Mouse (Mus musculus) neural tube, embryonic 11.5 days (tissue): ENCODE data around the gene Gm49378. TPM values are rescaled to one million over a fixed set of nuclear protein-coding genes. Genes with fewer than 3 reads are reported as not detected.

Experiments used
- polyA plus RNA-seq: library from polyadenylated mRNA; unstranded; fragments of >200 nt; fragmentation: Nextera tagmentation; extraction: Ambion mirVana; gene quantifications from 2 replicates; pipeline ENCODE4 v1.2.1, GENCODE M21; 2014

Gm49378 gene
- polyA plus RNA-seq, 1 experiment from 2014 or later: 1.6 TPM

Other genes with a start within 250 kb of the Gm49378 start
- 33.2 and 36.5 TPM in 2 replicates for gene Dhrs4, start 159.1 kb downstream of the Gm49378 start, polyA plus RNA-seq
- gene Carmil3, start 147.2 kb downstream of the Gm49378 start, polyA plus RNA-seq: 9.4 and 9.5 TPM in 2 replicates
- 0.99 and 1.7 TPM in 2 replicates for gene Cpne6, start 127.5 kb downstream of the Gm49378 start, polyA plus RNA-seq
- gene Nrl, start 112.9 kb downstream of the Gm49378 start, polyA plus RNA-seq: not detected in 2 replicates
- 14.5 and 14.7 TPM in 2 replicates for gene Pck2, start 97.6 kb downstream of the Gm49378 start, polyA plus RNA-seq
- gene Dcaf11, start 77.9 kb downstream of the Gm49378 start, polyA plus RNA-seq: 84.4 and 85.1 TPM in 2 replicates
- 0.80 TPM in 1 of 2 replicates, not detected in the other for gene A730061H03Rik, start 77.5 kb downstream of the Gm49378 start, polyA plus RNA-seq
- 4.7 and 6.8 TPM in 2 replicates for gene Fitm1, start 62.3 kb downstream of the Gm49378 start, polyA plus RNA-seq
- gene Psme1, start 59.8 kb downstream of the Gm49378 start, polyA plus RNA-seq: 112 and 123 TPM in 2 replicates
- gene Emc9, start 52.6 kb downstream of the Gm49378 start, polyA plus RNA-seq: 6.0 and 7.6 TPM in 2 replicates
- gene Psme2, start 46.8 kb downstream of the Gm49378 start, polyA plus RNA-seq: 188 and 218 TPM in 2 replicates
- gene Rnf31, start 46.2 kb downstream of the Gm49378 start, polyA plus RNA-seq: 10.2 and 13.0 TPM in 2 replicates
- gene Irf9, start 34.3 kb downstream of the Gm49378 start, polyA plus RNA-seq: 5.7 and 5.9 TPM in 2 replicates
- 12.0 and 12.4 TPM in 2 replicates for gene Rec8, start 19.9 kb downstream of the Gm49378 start, polyA plus RNA-seq
- gene Ipo4, start 1.9 kb downstream of the Gm49378 start, polyA plus RNA-seq: 99.2 and 104 TPM in 2 replicates
- gene Tm9sf1, start 5.9 kb upstream of the Gm49378 start, polyA plus RNA-seq: 64.2 and 65.8 TPM in 2 replicates
- 0.89 and 0.93 TPM in 2 replicates for gene Tssk4, start 12.3 kb upstream of the Gm49378 start, polyA plus RNA-seq
- 65.5 and 65.7 TPM in 2 replicates for gene Mdp1, start 22.6 kb upstream of the Gm49378 start, polyA plus RNA-seq
- gene Gmpr2, start 34.0 kb upstream of the Gm49378 start, polyA plus RNA-seq: 53.1 and 66.7 TPM in 2 replicates
- gene Nedd8, start 34.2 kb upstream of the Gm49378 start, polyA plus RNA-seq: 573 and 583 TPM in 2 replicates
- gene Tinf2, start 43.9 kb upstream of the Gm49378 start, polyA plus RNA-seq: 50.7 and 61.2 TPM in 2 replicates
- gene Tgm1, start 76.0 kb upstream of the Gm49378 start, polyA plus RNA-seq: 0.37 and 0.57 TPM in 2 replicates
- 26.5 and 29.3 TPM in 2 replicates for gene Rabggta, start 84.4 kb upstream of the Gm49378 start, polyA plus RNA-seq
- gene Dhrs1, start 107.8 kb upstream of the Gm49378 start, polyA plus RNA-seq: 68.6 and 76.8 TPM in 2 replicates
- gene Nop9, start 107.8 kb upstream of the Gm49378 start, polyA plus RNA-seq: 51.9 and 53.8 TPM in 2 replicates
- gene Cideb, start 120.6 kb upstream of the Gm49378 start, polyA plus RNA-seq: 0.32 TPM in 1 of 2 replicates, not detected in the other
- gene Ltb4r2, start 123.5 kb upstream of the Gm49378 start, polyA plus RNA-seq: 0.20 and 0.52 TPM in 2 replicates
- 0.18 and 0.27 TPM in 2 replicates for gene Ltb4r1, start 128.1 kb upstream of the Gm49378 start, polyA plus RNA-seq
- gene Adcy4, start 146.2 kb upstream of the Gm49378 start, polyA plus RNA-seq: 8.9 and 9.0 TPM in 2 replicates
- 14.2 and 16.6 TPM in 2 replicates for gene Ripk3, start 151.0 kb upstream of the Gm49378 start, polyA plus RNA-seq
- 25.9 and 33.7 TPM in 2 replicates for gene Nfatc4, start 185.2 kb upstream of the Gm49378 start, polyA plus RNA-seq
- 15.1 and 16.0 TPM in 2 replicates for gene Nynrin, start 216.1 kb upstream of the Gm49378 start, polyA plus RNA-seq
- gene Cbln3, start 246.5 kb upstream of the Gm49378 start, polyA plus RNA-seq: 0.13 and 0.22 TPM in 2 replicates
- 11.8 and 13.0 TPM in 2 replicates for gene Khnyn, start 247.1 kb upstream of the Gm49378 start, polyA plus RNA-seq